Mouse (Mus musculus): ENCODE results near the gene Uqcrc2. TPM values are rescaled to one million over a fixed set of nuclear protein-coding genes. Genes with fewer than 3 reads are reported as not detected.

Gene Uqcrc2
- total RNA-seq, 1 experiment = 114 TPM

- Histone ChIP-seq H3K36me3 (ENCODE audit: control insufficient read depth, insufficient read depth, low read length, poor library complexity, severe bottlenecking) (no peaks in the 10 kb centered on the region), H3K4me1 (ENCODE audit: control insufficient read depth in 2 of 2, insufficient read depth in 2 of 2, low read length in 2 of 2, poor library complexity in 1 of 2) (peaks cover 4 to 5% of the 10 kb centered on the region in 2 experiments; a peak in 3 of 4 replicates), H3K9ac (ENCODE audit: insufficient read depth, low read depth, low read length, poor library complexity, severe bottlenecking) (peak overlapping the region; percentile 97), H3K4me3 (ENCODE audit: insufficient read depth in 1 of 2, low read depth in 1 of 2, low read length in 2 of 2, poor library complexity in 1 of 2, severe bottlenecking in 1 of 2) (peak overlapping the region; percentile 97 to 100), H3K9me3 (ENCODE audit: control insufficient read depth, insufficient read depth, low read depth, low read length) (no peaks in the 10 kb centered on the region), H3K27ac (ENCODE audit: insufficient read depth, low read depth, low read length, poor library complexity, severe bottlenecking) (no peak overlapping the region)
- TF ChIP-seq ZC3H11A (IDR thresholded peaks at IDR 0.05; ENCODE audit: borderline replicate concordance, low read depth, low read length) = no peak
- TF ChIP-seq ZNF384 (IDR thresholded peaks at IDR 0.05; ENCODE audit: low read depth, low read length) = no peak
- no peak for TF ChIP-seq MAFK (IDR thresholded peaks at IDR 0.05; ENCODE audit: insufficient read depth, low read depth, low read length)
- no peak for TF ChIP-seq CHD2 (IDR thresholded peaks at IDR 0.05; ENCODE audit: low read depth, low read length)
- TF ChIP-seq HCFC1 (IDR thresholded peaks at IDR 0.05; ENCODE audit: borderline replicate concordance, insufficient read depth, low read length) = no peak
- DNase-seq (ENCODE audit: low read depth, low spot score) = no peak
- in situ Hi-C loops (cut with MboI; ENCODE audit: low sequenced_read_pairs in 2 of 2, unreplicated experiment in 2 of 2) = no loop called here
Observed at GRCm38 (mm10) chr7:120677764-120678531, 43.0 kb downstream of the Uqcrc2 start.

- H3K27ac ChIP-seq (ENCODE audit: insufficient read depth, low read depth, low read length, poor library complexity, severe bottlenecking) = no peak overlapping the region
- H3K9ac ChIP-seq (ENCODE audit: insufficient read depth, low read depth, low read length, poor library complexity, severe bottlenecking) = no peak overlapping the region
- H3K36me3 ChIP-seq (ENCODE audit: control insufficient read depth, insufficient read depth, low read length, poor library complexity, severe bottlenecking) = no peaks in the 10 kb centered on the region
- DNase-seq (ENCODE audit: low read depth, low spot score) = no peak
- peaks cover 4 to 5% of the 10 kb centered on the region in 2 experiments; a peak in 3 of 4 replicates for H3K4me1 ChIP-seq (ENCODE audit: control insufficient read depth in 2 of 2, insufficient read depth in 2 of 2, low read length in 2 of 2, poor library complexity in 1 of 2)
- no peak overlapping the region for H3K4me3 ChIP-seq (ENCODE audit: insufficient read depth in 1 of 2, low read depth in 1 of 2, low read length in 2 of 2, poor library complexity in 1 of 2, severe bottlenecking in 1 of 2)
- no peak for TF ChIP-seq MAFK (IDR thresholded peaks at IDR 0.05; ENCODE audit: insufficient read depth, low read depth, low read length)
- no peak for TF ChIP-seq CHD2 (IDR thresholded peaks at IDR 0.05; ENCODE audit: low read depth, low read length)
- no peak for TF ChIP-seq ZC3H11A (IDR thresholded peaks at IDR 0.05; ENCODE audit: borderline replicate concordance, low read depth, low read length)
- TF ChIP-seq ZNF384 (IDR thresholded peaks at IDR 0.05; ENCODE audit: low read depth, low read length) = no peak
- TF ChIP-seq HCFC1 (IDR thresholded peaks at IDR 0.05; ENCODE audit: borderline replicate concordance, insufficient read depth, low read length) = no peak
- in situ Hi-C loops (cut with MboI; ENCODE audit: low sequenced_read_pairs in 2 of 2, unreplicated experiment in 2 of 2) = no loop called here
- no peaks in the 10 kb centered on the region for H3K9me3 ChIP-seq (ENCODE audit: control insufficient read depth, insufficient read depth, low read depth, low read length)
Observed at GRCm38 (mm10) chr7:120679023-120679422, 44.0 kb downstream of the Uqcrc2 start.

- TF ChIP-seq ZNF384 (IDR thresholded peaks at IDR 0.05; ENCODE audit: low read depth, low read length) (no peak), MAFK (IDR thresholded peaks at IDR 0.05; ENCODE audit: insufficient read depth, low read depth, low read length) (no peak), HCFC1 (IDR thresholded peaks at IDR 0.05; ENCODE audit: borderline replicate concordance, insufficient read depth, low read length) (no peak), ZC3H11A (IDR thresholded peaks at IDR 0.05; ENCODE audit: borderline replicate concordance, low read depth, low read length) (no peak), CHD2 (IDR thresholded peaks at IDR 0.05; ENCODE audit: low read depth, low read length) (no peak)
- no peak for DNase-seq (ENCODE audit: low read depth, low spot score)
- in situ Hi-C loops (cut with MboI; ENCODE audit: low sequenced_read_pairs in 2 of 2, unreplicated experiment in 2 of 2) = no loop called here
Observed at GRCm38 (mm10) chr7:120682002-120682401, 47.0 kb downstream of the Uqcrc2 start.

GRCm38 (mm10) chr7:120684731-120685161 lies 49.8 kb downstream of the Uqcrc2 start:
- DNase-seq (ENCODE audit: low read depth, low spot score) = no peak
- no peak overlapping the region for H3K9ac ChIP-seq (ENCODE audit: insufficient read depth, low read depth, low read length, poor library complexity, severe bottlenecking)
- TF ChIP-seq ZC3H11A (IDR thresholded peaks at IDR 0.05; ENCODE audit: borderline replicate concordance, low read depth, low read length) (no peak), ZNF384 (IDR thresholded peaks at IDR 0.05; ENCODE audit: low read depth, low read length) (no peak), MAFK (IDR thresholded peaks at IDR 0.05; ENCODE audit: insufficient read depth, low read depth, low read length) (no peak), HCFC1 (IDR thresholded peaks at IDR 0.05; ENCODE audit: borderline replicate concordance, insufficient read depth, low read length) (no peak), CHD2 (IDR thresholded peaks at IDR 0.05; ENCODE audit: low read depth, low read length) (no peak)
- H3K4me1 ChIP-seq (ENCODE audit: control insufficient read depth in 2 of 2, insufficient read depth in 2 of 2, low read length in 2 of 2, poor library complexity in 1 of 2) = peaks cover 0 to 2% of the 10 kb centered on the region in 2 experiments; a peak in 1 of 4 replicates
- H3K27ac ChIP-seq (ENCODE audit: insufficient read depth, low read depth, low read length, poor library complexity, severe bottlenecking) = no peak overlapping the region
- no peak overlapping the region for H3K4me3 ChIP-seq (ENCODE audit: insufficient read depth in 1 of 2, low read depth in 1 of 2, low read length in 2 of 2, poor library complexity in 1 of 2, severe bottlenecking in 1 of 2)
- no peaks in the 10 kb centered on the region for H3K9me3 ChIP-seq (ENCODE audit: control insufficient read depth, insufficient read depth, low read depth, low read length)
- no peaks in the 10 kb centered on the region for H3K36me3 ChIP-seq (ENCODE audit: control insufficient read depth, insufficient read depth, low read length, poor library complexity, severe bottlenecking)
- in situ Hi-C loops (cut with MboI; ENCODE audit: low sequenced_read_pairs in 2 of 2, unreplicated experiment in 2 of 2) = no loop called here

More at GRCm38 (mm10) chr7:120682002-120682401, 47.0 kb downstream of the Uqcrc2 start:
- H3K9me3 ChIP-seq (ENCODE audit: control insufficient read depth, insufficient read depth, low read depth, low read length) = no peaks in the 10 kb centered on the region
- H3K27ac ChIP-seq (ENCODE audit: insufficient read depth, low read depth, low read length, poor library complexity, severe bottlenecking) = no peak overlapping the region
- H3K4me1 ChIP-seq (ENCODE audit: control insufficient read depth in 2 of 2, insufficient read depth in 2 of 2, low read length in 2 of 2, poor library complexity in 1 of 2) = peaks cover 4 to 5% of the 10 kb centered on the region in 2 experiments; a peak in 3 of 4 replicates
- no peak overlapping the region for H3K4me3 ChIP-seq (ENCODE audit: insufficient read depth in 1 of 2, low read depth in 1 of 2, low read length in 2 of 2, poor library complexity in 1 of 2, severe bottlenecking in 1 of 2)
- H3K36me3 ChIP-seq (ENCODE audit: control insufficient read depth, insufficient read depth, low read length, poor library complexity, severe bottlenecking) = no peaks in the 10 kb centered on the region
- no peak overlapping the region for H3K9ac ChIP-seq (ENCODE audit: insufficient read depth, low read depth, low read length, poor library complexity, severe bottlenecking)
